Mouse (Mus musculus) intestine, postnatal 0 days (tissue): ENCODE data around the gene Slc36a3. TPM values are rescaled to one million over a fixed set of nuclear protein-coding genes. Genes with fewer than 3 reads are reported as not detected.

Experiments
- ATAC-seq: fragments of 200-750 bp; cut with Nextera tagmentation; 2 replicates; pipeline ENCODE4 v1.8.0; 2017; ENCODE audit warnings: mild to moderate bottlenecking, moderate TSS enrichment, moderate library complexity
- H3K27ac ChIP-seq: fragments of 300-500 bp; sonication (generic); 2 replicates; pipeline ENCODE4 v1.5.1; 2014; ENCODE audit warnings: mild to moderate bottlenecking, low read depth, low read length, moderate library complexity
- H3K27me3 ChIP-seq: fragments of 300-500 bp; sonication (generic); replicated peaks from 2 replicates; pipeline ENCODE4 v1.6.1; 2014; ENCODE audit warnings: low read length, mixed read lengths; ENCODE audit not compliant: control insufficient read depth, insufficient read depth
- H3K36me3 ChIP-seq: fragments of 300-500 bp; sonication (generic); 2 replicates; pipeline ENCODE4 v1.6.1; 2014; ENCODE audit warnings: mild to moderate bottlenecking, moderate library complexity; ENCODE audit not compliant: control insufficient read depth, insufficient read depth
- H3K4me1 ChIP-seq: fragments of 300-500 bp; sonication (generic); replicated peaks from 2 replicates; pipeline ENCODE4 v1.6.1; 2014; ENCODE audit warnings: antibody characterized with exemption, low read length, mixed read lengths; ENCODE audit not compliant: control insufficient read depth, insufficient read depth
- H3K4me2 ChIP-seq: fragments of 300-500 bp; sonication (generic); replicated peaks from 2 replicates; pipeline ENCODE4 v1.6.1; 2014; ENCODE audit warnings: low read depth, mild to moderate bottlenecking, moderate library complexity
- H3K4me3 ChIP-seq: fragments of 300-500 bp; sonication (generic); 2 replicates; pipeline ENCODE4 v1.5.1; 2014; ENCODE audit warnings: low read depth, low read length
- H3K9ac ChIP-seq: fragments of 300-500 bp; sonication (generic); 2 replicates; pipeline ENCODE4 v1.6.1; 2014; ENCODE audit warnings: mild to moderate bottlenecking, low read depth, low read length
- H3K9me3 ChIP-seq: fragments of 300-500 bp; sonication (generic); 2 replicates; pipeline ENCODE4 v1.6.1; 2016; ENCODE audit warnings: mixed run types; ENCODE audit not compliant: control insufficient read depth
- CTCF ChIP-seq: sonication (generic); IDR thresholded peaks from 2 replicates; pipeline ENCODE4 v1.5.1; 2016; ENCODE audit warnings: low read depth, mild to moderate bottlenecking, control low read depth, antibody characterized with exemption, moderate library complexity
- WGBS: fragments of 180-500 bp; shearing (Covaris S2); extraction: QIAGEN DNeasy Blood & Tissue Kit; methylation state at CpG from one replicate; pipeline ENCODE4 v1.1.7; 2014; 5-methylcytosine and 5-hydroxymethylcytosine counted together
- polyA plus RNA-seq: library from polyadenylated mRNA; unstranded; fragments of >200 nt; fragmentation: Nextera tagmentation; extraction: Ambion mirVana; gene quantifications from 2 replicates; pipeline ENCODE4 v1.2.1, GENCODE M21; 2015

The Slc36a3 gene
- polyA plus RNA-seq, 1 experiment from 2014 or later: not detected

DNA sequence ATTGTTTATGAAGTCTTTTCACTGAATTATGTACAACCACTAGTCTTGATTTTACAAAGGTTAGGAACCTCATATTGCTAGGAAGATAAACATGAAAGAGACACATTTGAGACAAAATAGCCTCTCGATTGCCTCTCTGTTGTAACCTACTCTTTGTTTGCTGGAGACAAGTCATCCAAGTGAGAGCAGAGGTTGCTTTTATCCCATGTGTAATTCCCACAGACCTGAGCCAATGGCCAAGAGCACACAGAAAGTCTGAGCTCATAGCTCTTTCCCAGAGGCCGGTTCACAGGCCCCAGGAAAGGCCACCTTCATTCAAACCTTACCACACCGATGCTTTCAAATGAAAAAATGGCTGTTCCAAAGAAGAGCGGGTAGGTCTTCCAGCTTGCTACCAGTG is 17.0 kb upstream of the Slc36a3 start:
- TF ChIP-seq CTCF: no peak
- H3K4me3 ChIP-seq: no peak overlapping the region
- no peaks in the 10 kb centered on the region for H3K4me1 ChIP-seq
- no peaks in the 10 kb centered on the region for H3K9me3 ChIP-seq
- no peak overlapping the region for H3K4me2 ChIP-seq
- H3K27ac ChIP-seq: no peak overlapping the region
- WGBS: 83% methylated on average over 4 of the region's 4 CpGs
- no peak for ATAC-seq
- no peaks in the 10 kb centered on the region for H3K27me3 ChIP-seq
- no peak overlapping the region for H3K9ac ChIP-seq
- no peaks in the 10 kb centered on the region for H3K36me3 ChIP-seq

DNA sequence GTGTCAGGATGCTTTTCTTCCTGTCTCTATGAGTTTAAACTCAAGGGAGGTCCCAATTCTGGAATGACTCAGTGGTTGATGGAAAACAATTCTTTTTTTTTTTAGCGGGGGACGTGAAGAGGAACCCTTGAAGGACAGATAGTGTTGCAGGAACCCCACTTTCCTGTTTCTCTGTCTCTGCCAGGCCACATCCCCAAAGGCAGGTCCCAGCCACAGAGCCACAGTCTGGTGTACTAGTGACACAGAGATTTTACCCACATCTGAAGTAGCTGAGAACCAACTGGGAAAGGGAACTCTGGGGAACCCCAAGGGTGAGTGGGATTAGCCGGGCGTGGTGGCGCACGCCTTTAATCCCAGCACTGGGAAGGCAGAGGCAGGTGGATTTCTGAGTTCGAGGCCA is 14.2 kb upstream of the Slc36a3 start:
- Histone ChIP-seq H3K9me3 (no peaks in the 10 kb centered on the region), H3K36me3 (no peaks in the 10 kb centered on the region), H3K4me1 (no peaks in the 10 kb centered on the region), H3K4me2 (no peak overlapping the region), H3K9ac (no peak overlapping the region), H3K27ac (no peak overlapping the region), H3K27me3 (no peaks in the 10 kb centered on the region), H3K4me3 (no peak overlapping the region)
- ATAC-seq: no peak
- 88% methylated on average over 7 of the region's 7 CpGs for WGBS
- TF ChIP-seq CTCF: no peak

DNA sequence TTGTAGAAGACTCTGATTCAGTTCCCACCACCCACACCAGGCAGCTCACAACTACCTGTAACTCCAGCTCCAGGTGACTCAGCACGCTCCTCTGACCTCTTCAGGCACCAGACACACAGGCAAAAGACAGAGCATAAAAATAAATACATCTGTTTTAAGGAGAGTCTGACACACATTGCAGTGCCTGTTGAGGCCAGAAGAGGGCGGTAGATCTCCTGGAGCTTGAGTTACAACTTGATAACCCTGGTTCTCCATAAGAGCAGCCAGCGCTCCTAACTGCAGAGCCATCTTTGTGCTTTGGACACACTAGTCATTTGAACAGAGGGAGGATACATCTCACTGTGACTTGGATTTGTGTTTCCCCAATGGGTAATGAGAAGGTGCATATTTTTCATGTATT is 13.2 kb upstream of the Slc36a3 start:
- WGBS: 39% methylated on average over 3 of the region's 3 CpGs
- no peak for ATAC-seq
- Histone ChIP-seq H3K4me2 (no peak overlapping the region), H3K4me1 (no peaks in the 10 kb centered on the region), H3K36me3 (no peaks in the 10 kb centered on the region), H3K4me3 (no peak overlapping the region), H3K27me3 (no peaks in the 10 kb centered on the region), H3K9me3 (no peaks in the 10 kb centered on the region), H3K9ac (no peak overlapping the region), H3K27ac (no peak overlapping the region)
- TF ChIP-seq CTCF: peak; percentile 77

DNA sequence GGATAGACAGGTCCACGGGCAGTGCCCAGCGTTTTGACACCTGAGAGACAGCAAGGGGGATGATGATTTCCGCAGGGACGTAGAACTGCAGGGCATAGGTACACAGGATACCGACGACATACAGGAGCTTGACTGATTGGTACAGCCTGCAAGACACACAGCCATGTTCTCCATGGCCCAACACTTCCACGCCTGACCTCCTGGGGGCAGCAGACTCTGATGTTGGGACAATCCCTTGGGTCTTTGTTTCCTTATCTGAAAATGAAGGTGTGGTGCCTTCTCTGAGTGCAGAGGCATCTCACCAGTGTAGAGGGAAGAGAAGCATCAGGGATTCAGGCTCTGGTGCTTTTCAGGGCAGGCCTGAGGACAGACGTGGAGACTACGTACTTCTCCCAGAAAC is 11.2 kb upstream of the Slc36a3 start:
- peak; percentile 16; the same call in 1 of the 2 replicates for ATAC-seq
- no peak overlapping the region for H3K27ac ChIP-seq
- no peaks in the 10 kb centered on the region for H3K9me3 ChIP-seq
- no peaks in the 10 kb centered on the region for H3K4me1 ChIP-seq
- 51% methylated on average over 9 of the region's 9 CpGs for WGBS
- TF ChIP-seq CTCF: peak; percentile 77
- H3K27me3 ChIP-seq: no peaks in the 10 kb centered on the region
- no peak overlapping the region for H3K4me3 ChIP-seq
- H3K36me3 ChIP-seq: no peaks in the 10 kb centered on the region
- H3K4me2 ChIP-seq: no peak overlapping the region
- no peak overlapping the region for H3K9ac ChIP-seq

DNA sequence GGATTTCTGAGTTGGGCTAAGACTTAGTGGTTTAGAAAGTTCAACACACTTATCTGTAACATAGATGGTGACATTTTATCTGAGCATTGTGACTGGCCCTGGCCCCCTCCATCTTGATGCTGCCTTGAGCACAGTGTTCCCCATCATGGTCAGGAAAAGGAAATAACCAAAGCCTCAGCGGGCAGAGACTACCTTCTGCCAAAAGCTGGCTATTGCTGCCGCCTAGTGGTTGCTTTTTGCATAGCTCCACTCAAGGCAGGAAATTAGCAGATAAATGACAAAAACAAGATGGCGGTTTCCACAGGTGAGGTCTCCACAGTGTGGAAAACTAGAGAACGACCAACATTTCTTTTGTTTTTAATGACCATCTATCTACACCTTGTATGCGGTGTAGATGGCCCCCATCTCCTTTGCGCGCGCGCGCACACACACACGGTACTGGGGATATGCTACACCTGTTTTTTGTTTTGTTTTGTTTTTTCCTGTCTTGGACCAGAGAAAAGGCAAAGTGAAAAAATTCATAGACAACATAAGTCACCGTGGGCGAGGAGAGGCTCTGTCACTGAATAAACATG is 7.4 kb upstream of the Slc36a3 start:
- Histone ChIP-seq H3K27me3 (no peaks in the 10 kb centered on the region), H3K4me2 (no peak overlapping the region), H3K9ac (no peak overlapping the region), H3K36me3 (no peaks in the 10 kb centered on the region), H3K27ac (no peak overlapping the region), H3K9me3 (no peaks in the 10 kb centered on the region), H3K4me3 (no peak overlapping the region), H3K4me1 (no peaks in the 10 kb centered on the region)
- 52% methylated on average over 13 of the region's 13 CpGs for WGBS
- no peak for ATAC-seq
- peak; percentile 94 for TF ChIP-seq CTCF

DNA sequence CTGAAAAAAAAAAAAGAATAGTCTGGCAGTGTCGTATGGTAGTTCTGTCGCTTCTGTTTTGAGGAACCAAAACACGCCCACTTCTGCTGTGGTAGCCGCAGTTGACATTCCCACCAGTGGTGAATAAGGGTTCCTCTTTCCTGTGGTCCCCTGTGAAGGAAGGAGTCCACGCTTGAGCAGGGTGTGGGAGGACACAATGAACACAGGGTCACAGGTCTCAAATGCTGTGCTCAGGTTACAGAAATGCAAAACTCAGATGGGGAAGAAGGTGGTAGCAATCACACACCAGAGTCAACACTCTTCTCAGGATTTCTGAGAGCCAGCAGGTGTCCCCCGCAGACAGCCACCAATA is 3.5 kb upstream of the Slc36a3 start:
- H3K27me3 ChIP-seq: no peaks in the 10 kb centered on the region
- 71% methylated on average over 6 of the region's 6 CpGs for WGBS

More for the DNA sequence above, 3.5 kb upstream of the Slc36a3 start:
- no peaks in the 10 kb centered on the region for H3K9me3 ChIP-seq
- no peak overlapping the region for H3K9ac ChIP-seq
- H3K36me3 ChIP-seq: no peaks in the 10 kb centered on the region
- no peak for TF ChIP-seq CTCF
- H3K27ac ChIP-seq: no peak overlapping the region
- H3K4me3 ChIP-seq: no peak overlapping the region
- H3K4me2 ChIP-seq: no peak overlapping the region
- H3K4me1 ChIP-seq: no peaks in the 10 kb centered on the region
- ATAC-seq: no peak
